25 mouse cellular contexts compared by ENCODE assay signal in genomic region chr10:67023092-67023491, GRCm38 (mm10).
DNase-seq lines count a peak whose midpoint lies in the region; TF ChIP-seq lines count a peak whose summit lies in the region.
"Had no signal": no experiment of that assay in that cellular context is flagged by ENCODE, and none has a peak within 500 bp of the region (broad histone marks: within the 10 kb centered on the region; RNA-seq: fewer than 3 reads in every experiment).

No protein-coding gene starts in this region.

- no peak for TF ChIP-seq CTCF in cerebellum, adult 2 months (IDR thresholded peaks at IDR 0.05; ENCODE audit: borderline replicate concordance, insufficient read depth, low read depth, low read length)

- intact Hi-C loops in left cerebral cortex, postnatal 14 days (cut with DNase I), result loop anchor here (5.0 to 10.0 kb wide), 2 partner anchors 104 to 162 kb away; no protein-coding TSS in a partner anchor

- no peak for TF ChIP-seq POLR2A in cerebellum, adult 2 months (IDR thresholded peaks at IDR 0.05; ENCODE audit: borderline replicate concordance, insufficient read depth, low read length)

- H3K27ac ChIP-seq in cerebellum, adult 2 months (ENCODE audit: insufficient read depth, low read length), result peak overlapping the region; percentile 23; the same call in 1 of the 2 replicates
- H3K27ac ChIP-seq: embryonic facial prominence, embryonic 12.5 days; embryonic facial prominence, embryonic 15.5 days; forebrain, embryonic 12.5 days; forebrain, embryonic 15.5 days; gastrocnemius, adult 2 months; hindbrain, embryonic 12.5 days; hindbrain, embryonic 15.5 days; intestine, embryonic 15.5 days had no signal

- WGBS in cerebellum, adult 2 months, result 81% methylated on average over 9 of the region's 9 CpGs

- H3K27me3 ChIP-seq in cerebellum, adult 2 months (ENCODE audit: control insufficient read depth, insufficient read depth, low read length), result no peaks in the 10 kb centered on the region
- H3K27me3 ChIP-seq: CH12.LX; embryonic facial prominence, embryonic 12.5 days; embryonic facial prominence, embryonic 15.5 days; forebrain, embryonic 12.5 days; forebrain, embryonic 15.5 days; hindbrain, embryonic 12.5 days; hindbrain, embryonic 15.5 days; intestine, embryonic 15.5 days had no signal

- peaks cover 23% of the 10 kb centered on the region for H3K4me1 ChIP-seq in cerebellum, adult 2 months (ENCODE audit: control insufficient read depth, insufficient read depth, low read length)

- no peak overlapping the region for H3K4me3 ChIP-seq in cerebellum, adult 2 months (replicated peaks; ENCODE audit: insufficient read depth, low read depth, low read length)
- H3K4me3 ChIP-seq: embryonic facial prominence, embryonic 12.5 days; embryonic facial prominence, embryonic 15.5 days; forebrain, embryonic 12.5 days; forebrain, embryonic 15.5 days; gastrocnemius, adult 2 months; hindbrain, embryonic 12.5 days; hindbrain, embryonic 15.5 days; intestine, embryonic 15.5 days had no signal

- DNase-seq in cerebellum, adult 2 months, result no peak
- DNase-seq in cerebellum, postnatal 14 days, result no peak
- DNase-seq in frontal cortex, adult 2 months (ENCODE audit: extremely low spot score in 1 of 2, low spot score in 1 of 2), result peak; percentile 52 to 58
- DNase-seq in frontal cortex, postnatal 25 days (ENCODE audit: low spot score in 2 of 2), result no peak
- DNase-seq in left cerebral cortex, postnatal 14 days (ENCODE audit: low spot score in 2 of 2), result peak; percentile 22 to 81
- DNase-seq in left cerebral cortex, adult 8-10 months (ENCODE audit: low spot score in 2 of 2), result no peak
- DNase-seq in brain, adult 2 months (ENCODE audit: low read depth, low spot score), result peak; percentile 72
- DNase-seq in layer of hippocampus, postnatal 25 days (ENCODE audit: extremely low spot score in 1 of 2, low spot score in 1 of 2), result no peak
- DNase-seq: adrenal gland, adult 2 months; adrenal gland, postnatal 14 days; B cell, adult 2 months; cerebellum, adult 11-12 months; cerebellum, adult 9-10 months; cerebellum, postnatal 25 days; gastrocnemius, adult 2 months; gastrocnemius, postnatal 14 days; heart, adult 11 months had no signal

Comparison
In these comparisons a context has a peak if more than half of its experiments do, and no peak if none do; other contexts are left out.
1. DNase-seq: peak in frontal cortex, adult 2 months (2 of 2), left cerebral cortex, postnatal 14 days (2 of 2) and brain, adult 2 months (single experiment); none in cerebellum, adult 2 months (0 of 2), cerebellum, postnatal 14 days (0 of 2), frontal cortex, postnatal 25 days (0 of 2), left cerebral cortex, adult 8-10 months (0 of 2) and layer of hippocampus, postnatal 25 days (0 of 2).